Mouse (Mus musculus) layer of hippocampus, postnatal 10 days (tissue): ENCODE measurements around the gene Tm9sf2. TPM values are rescaled to one million over a fixed set of nuclear protein-coding genes. Genes with fewer than 3 reads are reported as not detected.
A peak's percentile ranks its signal among the peaks of the same experiment; 100 is the strongest.

Experiments
- DNase-seq, 2 experiments: peaks; one replicate each; pipeline ENCODE4 v3.0.0; 2021; ENCODE audit warnings: low spot score in 2 of 2
- total RNA-seq, 2 experiments: library from RNA; stranded (reverse); gene quantifications; 2 replicates each; pipeline ENCODE4 v1.2.3; 2021

The Tm9sf2 gene
- total RNA-seq, 2 experiments from 2014 or later, result 78.5 to 89.9 TPM

GRCm38 (mm10) chr14:122170202-122170781, 63.5 kb downstream of the Tm9sf2 start:
- DNase-seq, result no peak

GRCm38 (mm10) chr14:122171031-122171430, 64.2 kb downstream of the Tm9sf2 start:
- DNase-seq, result no peak

GRCm38 (mm10) chr14:122176263-122176798, 69.5 kb downstream of the Tm9sf2 start:
- no peak for DNase-seq

GRCm38 (mm10) chr14:122179262-122179661, 72.4 kb downstream of the Tm9sf2 start:
- peak in 1 of 2 experiments; percentile 38 for DNase-seq

GRCm38 (mm10) chr14:122181078-122181814, 74.4 kb downstream of the Tm9sf2 start, which contains the start of gene Clybl:
Gene Clybl (plus strand): TSS chr14:122181704.
- peak; percentile 91 to 94 for DNase-seq

GRCm38 (mm10) chr14:122181815-122182157, 74.9 kb downstream of the Tm9sf2 start:
- no peak for DNase-seq

GRCm38 (mm10) chr14:122182220-122182619, 75.4 kb downstream of the Tm9sf2 start:
- no peak for DNase-seq

GRCm38 (mm10) chr14:122183974-122184373, 77.1 kb downstream of the Tm9sf2 start:
- DNase-seq, result no peak

- no peak for DNase-seq
These were observed 81.4 kb downstream of the Tm9sf2 start for GRCm38 (mm10) chr14:122188250-122188649.

- DNase-seq, result peak; percentile 39 to 41
These were observed 83.1 kb downstream of the Tm9sf2 start for GRCm38 (mm10) chr14:122189901-122190300.

- DNase-seq, result no peak
These were observed 83.7 kb downstream of the Tm9sf2 start for GRCm38 (mm10) chr14:122190527-122190926.

GRCm38 (mm10) chr14:122190941-122191510, 84.2 kb downstream of the Tm9sf2 start:
- peak; percentile 77 to 79 for DNase-seq

- no peak for DNase-seq
These were observed 87.8 kb downstream of the Tm9sf2 start for GRCm38 (mm10) chr14:122194630-122195029.

GRCm38 (mm10) chr14:122196851-122197250, 90.0 kb downstream of the Tm9sf2 start:
- no peak for DNase-seq

- DNase-seq, result no peak
These were observed 93.5 kb downstream of the Tm9sf2 start for GRCm38 (mm10) chr14:122200247-122200885.

GRCm38 (mm10) chr14:122209177-122209576, 102.3 kb downstream of the Tm9sf2 start:
- DNase-seq, result no peak

Other genes with a start within 250 kb of the Tm9sf2 start
- 10 to 100 TPM; 39.1 to 39.3 TPM for gene Ubac2, start 228.4 kb upstream of the Tm9sf2 start, total RNA-seq
- gene Gpr18, start 191.3 kb upstream of the Tm9sf2 start, total RNA-seq, result not detected
- under 1 TPM; 0.71 to 0.83 TPM for gene Gpr183, start 141.8 kb upstream of the Tm9sf2 start, total RNA-seq
- gene Timm8a2, start 72.4 kb upstream of the Tm9sf2 start, total RNA-seq, result not detected
- 10 to 100 TPM; 22.5 to 24.1 TPM for gene Clybl, start 74.7 kb downstream of the Tm9sf2 start, total RNA-seq